Mouse (Mus musculus) spleen, embryonic (tissue): ENCODE measurements around the gene Zfp715.

Experiments used
- CTCF ChIA-PET: fragments of 350-600 bp; sonication (Branson Sonifier 250); formaldehyde crosslinking; loops from one replicate; lab custom pipeline; 2022; lab: Charles Lee

Zfp715 gene

DNA sequence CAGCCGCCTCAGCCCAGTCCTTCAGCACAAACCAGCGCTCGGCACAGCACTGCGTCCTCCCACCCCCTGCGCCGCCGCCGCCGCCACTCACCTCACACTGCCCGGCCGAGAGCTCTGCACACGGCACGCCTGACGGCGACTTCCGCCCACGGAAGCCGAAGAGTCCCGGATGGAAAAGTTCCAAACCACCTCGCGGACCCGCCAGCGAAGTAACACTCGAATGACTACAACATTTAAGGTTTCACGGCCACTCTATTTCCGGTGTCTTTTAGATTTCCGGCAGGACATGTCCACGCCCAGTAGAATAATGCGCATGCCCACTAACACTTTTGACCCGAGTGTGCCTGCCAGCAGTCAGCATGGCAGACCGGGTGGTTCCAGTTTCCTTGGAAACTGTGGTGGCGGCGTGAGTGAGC lies at the start of gene Zfp715:
Gene Zfp715 (minus strand): TSS at position 282 of the 416 bp plus-strand sequence.
- CTCF ChIA-PET, result no interaction called here

DNA sequence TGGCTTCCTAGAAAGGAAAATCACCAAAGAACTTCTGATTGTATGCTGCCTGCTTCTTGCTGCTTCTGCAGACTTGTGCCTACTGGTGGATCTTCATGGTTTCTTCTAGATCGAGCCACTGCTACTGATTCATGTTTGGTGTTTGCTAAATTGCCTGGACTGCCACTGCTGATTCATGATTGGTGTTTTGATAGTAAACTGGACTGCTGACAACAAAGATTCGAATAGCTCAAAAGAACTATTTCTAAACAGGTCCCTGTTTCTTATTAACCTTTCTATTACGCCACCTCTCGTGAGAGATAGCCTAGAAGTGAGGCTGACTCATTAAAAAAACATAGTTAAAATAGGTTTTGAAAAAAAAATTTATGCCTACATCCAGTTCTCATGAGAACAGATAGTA lies 48.9 kb upstream of the Zfp715 start:
- CTCF ChIA-PET, result no interaction called here

DNA sequence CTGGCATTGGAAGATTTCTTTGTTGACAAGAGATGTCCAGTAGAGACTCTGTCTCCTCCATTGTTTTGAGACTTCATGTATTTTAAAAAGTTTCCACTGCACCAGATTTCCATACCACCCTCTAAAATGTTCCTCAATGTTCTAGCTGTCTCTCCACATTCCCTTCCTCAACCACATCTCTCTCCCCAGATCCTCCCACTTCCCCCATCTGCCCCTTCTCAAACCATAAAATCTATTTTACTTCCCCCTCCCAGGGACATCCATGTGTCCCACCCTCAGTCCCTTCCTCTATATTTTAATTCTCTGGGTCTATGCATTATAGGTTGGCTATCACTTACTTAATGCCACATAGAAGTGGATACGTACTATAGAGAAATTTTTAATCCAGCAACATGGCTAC lies 48.3 kb upstream of the Zfp715 start:
- CTCF ChIA-PET, result no interaction called here

DNA sequence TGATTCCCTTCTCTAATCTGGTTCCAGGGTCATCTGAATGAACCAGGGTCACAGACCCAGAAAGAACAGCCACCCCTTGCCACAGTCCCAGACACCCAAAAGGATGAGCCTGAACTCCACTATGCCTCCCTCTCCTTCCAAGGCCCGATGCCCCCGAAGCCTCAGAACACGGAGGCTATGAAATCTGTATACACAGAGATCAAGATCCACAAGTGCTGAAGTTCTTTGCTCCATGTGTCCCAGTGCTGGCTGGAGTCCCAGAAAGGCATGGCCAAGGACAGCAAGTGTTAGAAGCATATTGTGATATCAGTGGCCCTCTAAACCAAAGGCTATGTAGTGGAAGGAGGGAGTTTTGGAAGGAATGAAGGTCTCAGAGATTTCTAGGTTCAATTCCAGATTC lies 45.5 kb upstream of the Zfp715 start:
- CTCF ChIA-PET, result no interaction called here

DNA sequence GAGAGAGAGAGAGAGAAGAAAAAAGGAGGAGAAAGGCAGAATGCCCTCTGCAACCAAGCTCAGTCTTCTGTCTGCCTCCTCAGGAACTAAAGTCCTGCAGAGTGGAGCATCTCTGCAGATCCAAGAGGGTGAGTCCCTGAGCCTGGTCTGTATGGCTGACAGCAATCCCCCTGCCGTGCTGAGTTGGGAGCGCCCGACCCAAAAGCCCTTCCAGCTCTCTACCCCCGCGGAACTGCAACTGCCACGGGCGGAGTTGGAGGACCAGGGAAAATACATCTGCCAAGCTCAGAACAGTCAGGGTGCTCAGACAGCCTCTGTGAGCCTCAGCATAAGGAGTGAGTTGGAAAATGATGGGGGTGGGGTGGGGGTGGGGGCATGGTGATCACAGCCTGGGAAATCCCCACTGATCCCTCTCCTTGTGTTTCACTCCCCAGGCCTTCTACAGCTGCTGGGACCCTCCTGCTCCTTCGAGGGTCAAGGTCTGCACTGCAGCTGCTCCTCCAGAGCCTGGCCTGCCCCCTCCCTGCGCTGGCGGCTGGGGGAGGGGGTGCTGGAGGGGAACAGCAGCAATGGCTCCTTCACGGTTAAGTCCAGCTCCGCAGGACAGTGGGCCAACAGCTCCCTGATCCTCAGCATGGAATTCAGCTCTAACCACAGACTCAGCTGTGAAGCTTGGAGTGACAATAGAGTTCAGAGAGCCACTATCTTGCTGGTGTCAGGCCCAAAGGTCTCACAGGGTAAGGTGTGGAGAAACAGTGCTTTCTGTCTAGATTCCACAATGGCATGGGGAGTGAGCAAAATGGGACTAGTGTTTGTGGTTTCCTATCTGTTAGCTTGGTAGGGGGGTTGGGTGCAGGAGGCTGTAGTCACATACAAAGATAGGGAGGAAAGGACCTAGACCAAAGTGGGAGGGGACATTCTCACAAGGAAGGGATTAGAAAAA lies 42.1 kb upstream of the Zfp715 start:
- CTCF ChIA-PET, result interaction anchor here (0.6 to 1.0 kb wide), 3 partner anchors 46 to 148 kb away, joined by 3 to 4 read pairs (median 3); no protein-coding TSS in a partner anchor

DNA sequence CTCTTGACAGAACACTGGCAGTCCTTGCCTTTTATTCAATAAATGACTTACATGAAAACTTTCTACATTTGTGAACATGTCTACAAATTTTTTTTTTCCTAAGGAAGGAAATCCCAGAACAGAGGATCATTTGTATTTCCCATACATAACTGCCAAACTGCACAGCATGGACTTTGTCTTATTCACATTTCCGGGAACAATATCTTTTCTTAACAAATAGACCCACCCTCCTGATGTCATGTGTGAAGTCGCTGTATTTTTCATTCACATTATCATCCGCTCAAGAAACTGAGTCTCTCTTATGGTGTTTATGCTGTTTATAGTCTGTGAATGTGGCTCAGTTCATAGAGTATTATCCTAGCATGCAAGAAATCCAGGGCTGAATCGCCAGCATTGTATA lies 40.7 kb upstream of the Zfp715 start:
- CTCF ChIA-PET, result interaction anchor here (0.6 kb wide), 1 partner anchor 46 kb away, joined by 4 read pairs; no protein-coding TSS in a partner anchor

DNA sequence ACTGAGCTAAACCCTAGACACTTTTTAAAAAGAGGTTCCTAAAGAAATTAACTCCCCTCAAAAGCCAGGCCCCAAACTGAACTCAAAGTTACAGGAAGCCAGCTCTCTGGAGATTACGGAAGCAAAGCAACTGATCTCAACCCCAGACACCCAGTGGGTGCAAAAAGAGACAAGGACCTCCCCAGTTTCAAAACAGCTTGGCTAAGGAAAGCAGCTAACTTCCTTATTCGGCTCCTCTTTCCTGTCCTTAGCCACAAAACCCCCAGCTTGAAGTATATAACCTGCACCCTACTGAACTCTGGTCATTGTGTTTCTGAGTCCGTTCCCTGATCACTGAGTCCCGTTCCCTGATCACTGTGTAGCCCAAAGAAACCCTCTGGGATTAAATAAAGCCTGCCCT lies 40.0 kb upstream of the Zfp715 start:
- CTCF ChIA-PET, result interaction anchor here (0.6 to 0.7 kb wide), 2 partner anchors 16 to 113 kb away, joined by 4 read pairs; no protein-coding TSS in a partner anchor

DNA sequence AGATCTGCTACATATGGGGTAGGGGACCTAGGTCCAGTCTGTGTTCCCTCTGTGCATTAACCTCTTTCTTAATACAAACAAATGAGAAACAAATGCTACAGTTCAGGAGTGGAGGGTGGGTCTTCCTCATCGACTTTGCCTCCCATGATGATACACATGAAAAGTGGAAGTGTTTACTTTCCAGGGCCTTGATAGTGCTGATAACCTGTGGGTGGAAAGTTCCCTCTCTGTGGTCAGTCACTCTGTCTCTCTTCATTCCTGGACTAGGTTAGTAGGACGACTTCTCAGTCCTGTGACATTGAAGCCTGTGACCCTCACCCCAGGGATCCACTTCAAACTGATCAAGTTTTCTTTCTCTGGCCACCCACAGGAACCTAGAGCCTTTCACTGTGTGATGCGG lies 38.1 kb upstream of the Zfp715 start, which contains the start of gene Siglecf:
Gene Siglecf (plus strand): TSS at position 188 of the 400 bp plus-strand sequence.
- CTCF ChIA-PET, result no interaction called here

DNA sequence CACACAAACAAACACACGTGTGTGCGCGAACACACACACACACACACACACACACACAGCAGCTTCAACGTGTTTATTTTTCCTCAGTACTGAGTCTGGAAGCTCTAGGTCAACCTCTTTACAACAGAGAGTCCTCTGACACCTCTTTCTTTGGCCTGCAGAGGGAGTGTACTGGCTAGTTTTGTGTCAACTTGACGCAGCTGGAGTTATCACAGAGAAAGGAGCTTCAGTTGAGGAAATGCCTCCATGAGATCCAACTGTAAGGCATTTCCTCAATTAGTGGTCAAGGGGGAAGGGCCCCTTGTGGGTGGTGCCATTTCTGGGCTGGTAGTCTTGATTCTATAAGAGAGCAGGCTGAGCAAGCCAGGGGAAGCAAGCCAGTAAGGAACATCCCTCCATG lies 36.5 kb upstream of the Zfp715 start:
- CTCF ChIA-PET, result interaction anchor here (0.7 kb wide), 2 partner anchors 92 to 1148 kb away, joined by 3 to 7 read pairs; no protein-coding TSS in a partner anchor

DNA sequence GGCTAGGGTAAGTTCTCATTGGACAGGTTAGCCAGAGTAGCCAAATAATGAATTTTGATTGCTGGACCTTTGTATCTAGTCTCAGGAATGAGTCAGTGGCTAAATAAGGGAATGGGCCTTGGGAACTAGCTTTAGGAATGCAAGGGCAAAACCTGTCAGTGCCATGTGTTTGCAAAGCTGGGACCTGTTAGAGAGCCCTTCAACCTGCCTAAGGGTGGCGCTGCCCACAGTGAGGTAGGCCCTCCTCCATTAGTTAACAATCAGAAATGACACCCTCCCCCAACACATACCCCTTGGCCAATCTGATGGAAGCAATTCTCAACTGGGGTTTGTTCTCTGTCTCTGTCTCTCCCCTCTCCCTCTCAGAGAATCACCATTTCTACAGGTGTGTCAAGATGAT lies 33.5 kb upstream of the Zfp715 start:
- CTCF ChIA-PET, result interaction anchor here (0.7 kb wide), 1 partner anchor 76 kb away, joined by 6 read pairs; no protein-coding TSS in a partner anchor

DNA sequence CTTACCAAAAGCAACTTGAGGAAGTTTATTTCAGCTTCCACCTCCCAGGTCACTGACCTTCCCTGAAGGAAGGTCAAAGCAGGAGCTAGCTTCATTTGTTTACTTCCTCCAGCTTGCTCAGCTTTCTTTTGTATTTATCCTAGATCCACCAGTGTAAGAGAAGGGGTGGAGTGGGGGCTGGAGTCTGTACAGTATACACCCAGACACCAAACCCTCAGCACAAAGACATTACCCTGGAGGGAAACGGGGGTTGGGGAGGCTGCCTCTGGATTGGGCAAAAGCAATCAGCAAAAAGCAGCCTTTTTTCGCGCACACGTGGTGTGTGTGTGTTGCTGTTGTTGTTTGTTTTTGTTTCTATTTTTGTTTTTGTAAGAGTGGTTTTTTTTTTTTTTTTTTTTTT lies 33.1 kb upstream of the Zfp715 start:
- CTCF ChIA-PET, result interaction anchor here (0.7 kb wide), 1 partner anchor 77 kb away, joined by 6 read pairs; no protein-coding TSS in a partner anchor

DNA sequence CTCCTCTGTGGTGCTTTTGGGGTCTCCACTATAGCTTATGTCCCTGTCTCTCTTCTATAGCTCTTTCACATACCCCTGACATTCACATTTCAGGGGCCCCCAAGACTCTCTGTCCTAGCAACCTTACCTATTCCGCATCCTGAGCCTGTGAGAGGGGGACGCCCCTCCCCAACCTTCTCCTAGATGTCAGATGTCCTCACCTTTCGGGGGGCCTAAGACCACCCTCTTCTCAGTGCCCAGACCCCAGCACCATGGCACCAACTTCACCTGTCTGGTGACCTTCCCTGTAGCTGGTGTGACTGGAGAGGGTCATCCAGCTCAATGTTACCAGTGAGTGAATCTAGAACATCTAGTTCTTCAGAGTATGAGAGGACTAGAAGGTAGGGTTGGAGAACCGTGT lies 31.4 kb upstream of the Zfp715 start:
- CTCF ChIA-PET, result no interaction called here

DNA sequence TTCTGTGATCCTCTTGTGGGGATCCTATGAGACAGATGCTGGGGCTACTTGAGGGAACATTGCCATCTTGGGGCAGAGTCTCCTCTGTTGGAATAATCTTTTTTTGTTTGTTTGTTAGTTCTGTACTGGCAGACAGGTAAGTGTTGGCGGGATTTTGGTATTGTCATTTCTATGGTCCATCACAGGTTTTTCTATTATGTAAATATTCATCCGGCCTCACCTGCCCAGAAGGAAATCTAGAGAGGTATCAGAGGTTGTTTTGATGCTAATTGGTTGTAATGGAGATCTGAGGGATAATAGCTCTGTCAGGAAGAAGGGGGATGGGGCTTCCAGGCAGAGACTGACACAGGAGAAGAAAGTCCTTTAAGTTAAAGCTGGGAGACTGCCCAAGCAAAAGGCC lies 30.9 kb upstream of the Zfp715 start:
- CTCF ChIA-PET, result no interaction called here

DNA sequence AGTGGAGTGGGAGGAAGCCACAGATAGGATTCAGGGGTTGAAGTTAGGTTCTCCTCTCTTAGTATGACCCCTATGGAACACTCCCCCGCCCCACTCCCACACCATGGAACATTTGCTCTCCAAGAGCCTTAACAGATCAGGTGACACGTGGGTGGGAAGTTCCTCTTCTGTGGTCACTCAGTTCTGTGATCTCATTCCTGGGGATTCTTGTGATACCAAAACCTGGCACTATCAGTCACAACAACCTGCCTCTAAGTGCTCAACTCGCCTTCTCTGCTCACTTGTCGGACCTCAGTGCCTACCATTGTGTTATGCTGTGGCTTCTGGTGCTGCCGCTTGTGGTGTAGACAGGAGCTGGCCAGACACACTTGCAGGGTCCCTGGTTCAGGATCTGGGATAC lies 30.1 kb upstream of the Zfp715 start:
- CTCF ChIA-PET, result no interaction called here

DNA sequence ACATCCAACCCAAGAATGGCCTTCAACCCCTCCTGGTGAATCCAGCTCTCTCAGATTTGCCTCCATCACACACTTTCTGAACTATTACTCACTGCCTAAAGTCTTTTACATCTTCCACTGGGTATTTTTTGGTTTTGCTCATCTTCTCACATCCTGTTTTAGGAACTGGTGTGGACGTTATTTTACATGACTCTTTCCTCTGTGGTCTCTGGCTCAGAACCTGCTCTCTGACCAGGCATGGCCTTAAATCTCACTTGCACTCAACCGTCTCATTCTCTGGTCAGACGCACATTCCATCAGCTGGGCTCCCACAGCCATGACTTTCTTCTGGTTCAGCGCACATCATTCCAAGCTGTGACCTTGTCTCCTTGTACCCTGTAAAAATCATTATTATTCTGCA lies 27.7 kb upstream of the Zfp715 start:
- CTCF ChIA-PET, result no interaction called here

DNA sequence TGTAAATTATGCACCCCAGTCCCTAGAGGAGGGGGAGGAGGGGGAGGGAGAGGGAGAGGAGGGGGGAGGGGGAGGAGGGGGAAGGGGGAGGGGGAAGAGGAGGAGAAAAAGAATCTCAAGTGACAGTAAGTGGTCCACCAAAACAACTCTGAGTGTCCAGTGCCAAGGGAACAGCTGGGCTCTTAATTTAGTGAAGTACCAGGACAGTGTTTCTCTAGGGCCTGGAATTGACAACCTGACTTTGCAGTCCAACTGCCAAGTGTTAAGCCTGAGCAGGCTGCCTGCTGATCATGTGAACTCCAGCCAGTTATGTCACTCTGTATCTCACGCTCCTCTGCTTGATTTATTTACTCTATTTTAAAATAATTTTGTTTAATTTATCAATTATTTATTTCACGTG lies 20.8 kb upstream of the Zfp715 start:
- CTCF ChIA-PET, result interaction anchor here (0.6 kb wide), 1 partner anchor 91 kb away, joined by 3 read pairs; no protein-coding TSS in a partner anchor

DNA sequence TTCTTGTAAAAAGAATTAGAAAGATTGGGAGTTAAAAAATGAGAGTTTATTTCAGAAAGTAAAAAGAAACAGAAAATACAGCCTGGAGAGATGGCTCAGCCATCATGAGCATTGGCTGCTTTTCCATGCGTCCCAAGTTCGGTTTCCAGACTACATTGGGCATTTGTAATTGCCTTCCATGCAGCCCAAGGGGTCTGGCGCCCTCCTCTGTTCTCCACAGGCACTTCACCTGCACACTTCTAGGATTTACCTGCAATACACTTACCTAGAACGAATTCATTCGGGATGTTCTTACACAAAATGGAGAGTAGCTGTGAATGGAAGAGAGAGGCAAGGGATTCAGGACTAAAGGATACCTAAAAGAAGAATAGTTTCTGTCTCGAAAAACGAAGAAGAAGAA lies 20.1 kb upstream of the Zfp715 start:
- CTCF ChIA-PET, result interaction anchor here (0.6 kb wide), 1 partner anchor 91 kb away, joined by 3 read pairs; no protein-coding TSS in a partner anchor

DNA sequence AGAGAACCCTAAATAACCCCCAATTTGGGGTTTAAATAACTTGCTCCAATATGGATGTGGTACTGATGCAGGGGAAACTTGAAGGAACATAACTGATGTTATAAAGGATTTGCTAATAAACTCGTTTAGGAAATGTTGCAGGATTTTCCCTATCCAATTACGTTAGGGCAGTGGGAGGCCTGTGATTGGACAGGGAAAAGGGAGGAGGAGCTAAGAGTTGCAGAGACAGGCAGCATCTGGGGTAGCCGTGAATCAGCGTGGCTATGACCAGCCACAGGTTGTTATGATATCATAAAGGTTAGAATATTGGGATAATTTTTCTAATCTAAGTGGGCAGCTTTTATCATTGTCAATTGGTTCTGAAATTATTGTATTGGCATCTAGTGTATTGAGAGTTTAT lies 15.0 kb upstream of the Zfp715 start:
- CTCF ChIA-PET, result no interaction called here

DNA sequence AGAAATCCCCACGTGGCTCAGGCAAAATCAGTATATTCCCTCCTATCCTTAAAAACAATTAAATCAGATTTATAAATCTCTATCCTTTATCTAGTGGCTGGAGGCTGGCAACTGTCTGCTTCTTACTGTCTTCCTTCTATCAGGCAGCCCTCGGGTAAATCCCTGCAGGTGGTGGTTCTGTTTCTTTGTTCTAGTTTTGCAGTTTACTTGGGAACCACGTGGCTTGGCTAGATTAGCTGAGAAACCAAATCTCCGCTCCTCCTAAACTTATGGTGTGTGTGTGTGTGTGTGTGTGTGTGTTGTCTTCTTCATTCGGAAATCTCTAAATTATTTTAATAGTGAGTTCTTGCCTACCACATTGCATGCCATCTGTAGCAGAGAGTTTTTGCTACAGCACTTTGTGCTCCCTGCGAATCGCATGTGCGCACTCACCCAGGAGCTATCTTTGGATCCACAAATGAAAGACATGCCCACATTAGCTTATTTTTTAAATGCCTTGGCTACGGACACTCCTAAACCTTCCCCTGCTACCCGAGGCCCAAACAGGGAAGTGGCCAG lies 13.2 kb upstream of the Zfp715 start:
- CTCF ChIA-PET, result no interaction called here

DNA sequence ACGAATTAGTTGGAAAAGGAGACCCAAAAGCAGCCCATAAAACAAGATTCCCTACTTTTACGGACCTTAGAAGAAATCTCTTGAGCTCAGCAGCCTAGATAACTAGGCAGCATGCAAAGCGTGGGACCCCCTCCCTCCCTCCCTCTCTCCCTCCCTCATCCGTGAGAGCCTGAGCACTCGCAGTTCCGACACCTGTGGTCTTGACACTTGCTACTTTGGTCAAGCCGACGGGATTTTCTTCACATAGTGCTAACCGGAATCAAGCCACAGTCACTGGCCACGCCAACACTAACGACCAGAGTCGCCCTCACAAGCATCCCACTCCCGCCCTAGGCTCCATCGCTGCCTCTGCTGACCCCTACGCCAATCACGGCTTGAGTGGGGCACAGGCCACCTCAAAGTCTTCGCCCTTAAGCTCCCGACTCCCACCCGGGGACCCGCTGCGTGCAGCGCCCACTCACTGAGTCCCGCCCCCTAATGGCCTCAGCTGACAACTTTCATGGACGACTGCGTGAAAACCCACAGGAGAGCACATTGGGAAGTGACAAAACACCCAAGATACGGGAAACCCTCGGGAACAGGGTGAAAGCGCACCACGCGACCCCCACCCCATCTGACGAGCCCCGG lies 595 bp downstream of the Zfp715 start:
- CTCF ChIA-PET, result no interaction called here

DNA sequence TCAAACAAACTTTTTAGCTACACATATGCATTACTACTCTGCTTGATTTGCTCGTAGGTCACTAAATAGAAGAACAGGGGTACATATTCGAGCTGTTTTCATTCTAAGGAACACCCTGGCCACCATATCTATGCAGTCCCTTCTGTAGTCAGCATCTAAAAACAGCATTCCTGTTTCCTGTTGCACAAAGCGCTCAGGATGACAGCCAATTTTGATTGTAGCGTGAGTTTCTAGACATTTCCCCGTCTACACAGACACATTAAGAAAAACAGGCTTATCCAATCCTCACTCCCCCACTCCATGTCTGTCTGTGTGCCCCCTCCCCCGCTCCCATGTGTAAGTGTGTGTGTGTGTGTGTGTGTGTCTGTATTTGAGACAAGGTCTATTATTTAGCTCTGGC lies 1.5 kb downstream of the Zfp715 start:
- CTCF ChIA-PET, result no interaction called here

DNA sequence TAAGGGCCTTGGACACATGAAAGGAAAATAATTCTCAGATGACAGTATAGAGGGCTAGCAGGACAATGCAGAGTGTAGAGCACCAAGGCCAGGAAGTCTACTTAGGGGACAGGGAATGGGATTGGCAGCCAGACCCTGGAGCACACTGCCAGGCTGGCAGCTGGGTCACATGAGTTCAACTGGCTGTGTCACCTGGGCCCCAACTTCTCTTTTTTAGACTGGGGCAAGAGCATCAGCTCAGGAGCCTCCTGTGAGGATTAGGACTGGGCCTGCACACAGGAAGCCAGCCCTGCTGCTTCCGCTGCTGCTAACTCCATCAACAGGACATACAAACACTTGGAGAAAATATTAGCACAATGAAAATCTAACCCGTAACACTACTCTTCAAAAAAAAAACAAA lies 4.0 kb downstream of the Zfp715 start:
- CTCF ChIA-PET, result interaction anchor here (0.5 kb wide), 1 partner anchor 978 kb away, joined by 3 read pairs; no protein-coding TSS in a partner anchor
